13 mouse cellular contexts compared by ENCODE assay signal in the genomic region with DNA sequence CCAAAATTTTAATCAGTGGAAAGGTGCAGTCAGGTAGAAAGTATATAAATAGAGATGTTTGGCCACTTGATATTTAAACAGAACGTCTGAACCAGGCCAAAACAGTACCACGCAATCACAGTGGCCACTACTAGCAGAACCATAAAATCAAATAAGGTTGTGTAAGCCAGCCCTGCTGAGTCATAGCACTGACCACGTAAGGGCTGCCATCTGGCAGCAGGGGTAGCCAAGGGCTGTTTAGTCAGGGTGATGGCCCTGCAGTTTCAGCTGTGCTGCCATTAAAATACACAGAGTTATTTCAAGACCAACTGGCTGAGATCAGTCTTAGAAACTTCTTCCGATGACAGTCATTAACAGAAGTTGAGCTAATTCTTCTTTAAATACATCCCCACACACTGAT. TPM values are rescaled to one million over a fixed set of nuclear protein-coding genes. Genes with fewer than 3 reads are reported as not detected.
A peak's percentile ranks its signal among the peaks of the same experiment; 100 is the strongest.
DNase-seq lines count a peak whose midpoint lies in the region; ATAC-seq and TF ChIP-seq lines count a peak whose summit lies in the region.
"Had no signal": no experiment of that assay in that cellular context is flagged by ENCODE, and none has a peak within 500 bp of the region (broad histone marks: within the 10 kb centered on the region; RNA-seq: fewer than 3 reads in every experiment).

No protein-coding gene starts in this region.

- no peak for TF ChIP-seq CTCF in liver, adult 2 months (IDR thresholded peaks at IDR 0.05; ENCODE audit: low read depth, low read length)
- TF ChIP-seq CTCF in hindbrain, postnatal 0 days (IDR thresholded peaks at IDR 0.05; ENCODE audit: low read depth) = no peak

- WGBS in liver, adult 2 months = 22% methylated on average over 4 of the region's 4 CpGs
- WGBS in liver, embryonic 11.5 days = 61% methylated on average over 4 of the region's 4 CpGs
- WGBS in hindbrain, postnatal 0 days = 80% methylated on average over 4 of the region's 4 CpGs

- peak; percentile 96 for DNase-seq in liver, adult 2 months (ENCODE audit: extremely low read depth, low read depth, low spot score)
- DNase-seq in liver, embryonic 11.5 days (ENCODE audit: low spot score) = no peak
- DNase-seq in cerebellum, adult 11 months = peak; percentile 65
- DNase-seq in gastrocnemius, postnatal 25 days = peak; percentile 72
- DNase-seq in layer of hippocampus, adult 8-10 months (ENCODE audit: low spot score in 2 of 2) = no peak
- no peak for DNase-seq in hindbrain, postnatal 0 days (ENCODE audit: low spot score)
- DNase-seq: liver, embryonic 13.5 days; spleen, adult 18-20 months had no signal

- H3K9ac ChIP-seq in liver, adult 2 months (ENCODE audit: low read depth, low read length) = no peak overlapping the region
- no peak overlapping the region for H3K9ac ChIP-seq in liver, embryonic 11.5 days (ENCODE audit: low read depth, low read length)
- no peak overlapping the region for H3K9ac ChIP-seq in hindbrain, postnatal 0 days (replicated peaks; ENCODE audit: low read length)
- H3K9ac ChIP-seq: heart, embryonic 13.5 days; liver, embryonic 13.5 days had no signal

- no peak overlapping the region for H3K4me2 ChIP-seq in liver, embryonic 11.5 days
- H3K4me2 ChIP-seq in myocyte (ENCODE audit: low read depth) = peak overlapping the region; percentile 56
- H3K4me2 ChIP-seq in hindbrain, postnatal 0 days (ENCODE audit: low read depth, low read length) = no peak overlapping the region
- H3K4me2 ChIP-seq: heart, embryonic 13.5 days; liver, embryonic 13.5 days had no signal

- H3K36me3 ChIP-seq in liver, adult 2 months (ENCODE audit: control insufficient read depth, insufficient read depth, low read length) = no peaks in the 10 kb centered on the region
- no peaks in the 10 kb centered on the region for H3K36me3 ChIP-seq in liver, embryonic 11.5 days (ENCODE audit: control insufficient read depth, insufficient read depth, low read length)
- H3K36me3 ChIP-seq in myocyte (ENCODE audit: control insufficient read depth, insufficient read depth) = no peaks in the 10 kb centered on the region
- H3K36me3 ChIP-seq in hindbrain, postnatal 0 days (ENCODE audit: insufficient read depth, low read length) = no peaks in the 10 kb centered on the region
- H3K36me3 ChIP-seq: G1E; heart, embryonic 13.5 days; liver, embryonic 13.5 days had no signal

- no peaks in the 10 kb centered on the region for H3K9me3 ChIP-seq in liver, embryonic 11.5 days (ENCODE audit: control insufficient read depth, low read length)
- H3K9me3 ChIP-seq in hindbrain, postnatal 0 days (ENCODE audit: low read length) = no peaks in the 10 kb centered on the region
- H3K9me3 ChIP-seq: G1E; heart, embryonic 13.5 days; liver, embryonic 13.5 days had no signal

- TF ChIP-seq POLR2A in liver, adult 2 months (IDR thresholded peaks at IDR 0.05; ENCODE audit: extremely low read depth, insufficient read depth, low read length) = no peak
- peak; percentile 27 for TF ChIP-seq POLR2A in myocyte (IDR thresholded peaks at IDR 0.05; ENCODE audit: insufficient read length, low read depth)

- no peaks in the 10 kb centered on the region for H3K27me3 ChIP-seq in liver, adult 2 months (ENCODE audit: control insufficient read depth, insufficient read depth, low read length)
- H3K27me3 ChIP-seq in liver, embryonic 11.5 days (replicated peaks; ENCODE audit: control insufficient read depth, insufficient read depth, low read length) = no peaks in the 10 kb centered on the region
- H3K27me3 ChIP-seq in myocyte (ENCODE audit: control insufficient read depth, insufficient read depth, insufficient read length) = no peaks in the 10 kb centered on the region
- H3K27me3 ChIP-seq in hindbrain, postnatal 0 days (ENCODE audit: insufficient read depth, low read length) = no peaks in the 10 kb centered on the region
- H3K27me3 ChIP-seq: heart, embryonic 13.5 days; liver, embryonic 13.5 days had no signal

- H3K27ac ChIP-seq in liver, adult 2 months (replicated peaks; ENCODE audit: insufficient read depth, low read depth, low read length) = no peak overlapping the region; the same call in 1 of the 2 replicates
- H3K27ac ChIP-seq in liver, embryonic 11.5 days (ENCODE audit: low read depth, low read length) = no peak overlapping the region
- H3K27ac ChIP-seq in hindbrain, postnatal 0 days = no peak overlapping the region
- H3K27ac ChIP-seq: heart, embryonic 13.5 days; kidney, postnatal 0 days; liver, embryonic 13.5 days had no signal

- H3K79me2 ChIP-seq in liver, adult 2 months (ENCODE audit: control insufficient read depth, insufficient read depth, low read length) = no peaks in the 10 kb centered on the region
- no peaks in the 10 kb centered on the region for H3K79me2 ChIP-seq in myocyte (ENCODE audit: control insufficient read depth, insufficient read depth)

- peaks cover 3% of the 10 kb centered on the region for H3K4me1 ChIP-seq in liver, adult 2 months (ENCODE audit: control insufficient read depth, insufficient read depth, low read length)
- H3K4me1 ChIP-seq in liver, embryonic 11.5 days (replicated peaks; ENCODE audit: control insufficient read depth, insufficient read depth, low read length) = no peaks in the 10 kb centered on the region; the same call in 1 of the 2 replicates
- H3K4me1 ChIP-seq in hindbrain, postnatal 0 days (ENCODE audit: insufficient read depth, low read length) = 0 out of 2 replicates have a peak, but pooled peaks cover 1% of the 10 kb centered on the region

- ATAC-seq in liver, embryonic 11.5 days (replicated peaks; ENCODE audit: low FRiP score) = no peak
- no peak for ATAC-seq in activated CD4-positive, CD25-positive, alpha-beta regulatory T cell, adult 4 months
- no peak for ATAC-seq in hindbrain, postnatal 0 days

- H3K4me3 ChIP-seq in liver, adult 2 months (ENCODE audit: insufficient read depth, low read depth, low read length) = no peak overlapping the region
- H3K4me3 ChIP-seq in liver, embryonic 11.5 days (ENCODE audit: low read depth, low read length) = no peak overlapping the region
- H3K4me3 ChIP-seq in myocyte = no peak overlapping the region
- no peak overlapping the region for H3K4me3 ChIP-seq in hindbrain, postnatal 0 days (ENCODE audit: low read length)
- H3K4me3 ChIP-seq: heart, embryonic 13.5 days; liver, embryonic 13.5 days had no signal

- H3ac ChIP-seq in myocyte (ENCODE audit: control insufficient read depth, insufficient read length) = no peak overlapping the region

TF ChIP-seq in myocyte, 11 proteins besides CTCF, POLR2A, EP300 and RAD21 (continues in another document):
- peak; percentile 89 for TF ChIP-seq CEBPB (IDR thresholded peaks at IDR 0.05; ENCODE audit: insufficient read depth, poor library complexity, severe bottlenecking)
- TF ChIP-seq REST (IDR thresholded peaks at IDR 0.05; ENCODE audit: insufficient read depth, insufficient read length) = no peak
- TF ChIP-seq MAX (IDR thresholded peaks at IDR 0.05; ENCODE audit: low read depth) = no peak
- TF ChIP-seq MYOG (IDR thresholded peaks at IDR 0.05; ENCODE audit: control insufficient read depth in 1 of 3, insufficient read depth in 1 of 3, insufficient read length in 2 of 3, low read depth in 2 of 3) = peak; percentile 51 to 90 (median 87)

RNA-seq across cellular contexts. Expression of a gene that starts 5.5 kb away (rescaled TPM):
- total RNA-seq in liver, adult 2 months (2014; rRNA removed) = 39.6 and 46.2 TPM in 2 replicates
- 38.9 and 46.2 TPM in 2 replicates for polyA plus RNA-seq in liver, adult 2 months (2012; rRNA removed)
- polyA plus RNA-seq in liver, embryonic 11.5 days (2014; fragmentation: Nextera tagmentation; extraction: Ambion mirVana) = 62.4 and 65.3 TPM in 2 replicates
- total RNA-seq in gastrocnemius, postnatal 25 days (2021) = 10 to 100 TPM; 21.6 to 29.0 TPM
- polyA plus RNA-seq in myocyte (2012; fragmentation: generic; extraction: Trizol) = 131 TPM
- 10 to 100 TPM; 25.8 to 32.0 TPM for polyA plus RNA-seq in activated CD4-positive, CD25-positive, alpha-beta regulatory T cell, adult 4 months (2017; shearing (Covaris generic))
- 100 to 1,000 TPM in 2 of 4 experiments, 10 to 100 TPM in 2; 49.0 to 144 (median 85.2) TPM for total RNA-seq in layer of hippocampus, adult 8-10 months (2022)
- total RNA-seq in hindbrain, postnatal 0 days (2014; rRNA removed) = 52.9 and 54.8 TPM in 2 replicates
- 52.7 and 53.1 TPM in 2 replicates for polyA plus RNA-seq in hindbrain, postnatal 0 days (2015; fragmentation: Nextera tagmentation; extraction: Ambion mirVana)

RNA-seq across cellular contexts. Expression of a gene that starts 5.8 kb away (rescaled TPM):
- total RNA-seq in liver, adult 2 months (2014; rRNA removed) = 0.18 TPM in 1 of 2 replicates, not detected in the other
- polyA plus RNA-seq in liver, adult 2 months (2012; rRNA removed) = 0.07 TPM in 1 of 2 replicates, not detected in the other
- 0.22 TPM in 1 of 2 replicates, not detected in the other for polyA plus RNA-seq in liver, embryonic 11.5 days (2014; fragmentation: Nextera tagmentation; extraction: Ambion mirVana)
- under 1 TPM in 1 of 2 experiments, not detected in 1; 0.94 TPM for total RNA-seq in gastrocnemius, postnatal 25 days (2021)
- 1.2 TPM for polyA plus RNA-seq in myocyte (2012; fragmentation: generic; extraction: Trizol)
- polyA plus RNA-seq in activated CD4-positive, CD25-positive, alpha-beta regulatory T cell, adult 4 months (2017; shearing (Covaris generic)) = not detected
- total RNA-seq in layer of hippocampus, adult 8-10 months (2022) = 1 to 10 TPM; 1.8 to 3.3 (median 2.9) TPM
- total RNA-seq in hindbrain, postnatal 0 days (2014; rRNA removed) = 1.5 and 3.7 TPM in 2 replicates
- polyA plus RNA-seq in hindbrain, postnatal 0 days (2015; fragmentation: Nextera tagmentation; extraction: Ambion mirVana) = 1.1 and 1.6 TPM in 2 replicates
- total RNA-seq: G1E had no signal
- polyA plus RNA-seq: G1E; liver, embryonic 13.5 days had no signal

RNA-seq across cellular contexts. Expression of a gene that starts 43.8 kb away (rescaled TPM):
- not detected in 2 replicates for total RNA-seq in liver, adult 2 months (2014; rRNA removed)
- not detected in 2 replicates for polyA plus RNA-seq in liver, adult 2 months (2012; rRNA removed)
- polyA plus RNA-seq in liver, embryonic 11.5 days (2014; fragmentation: Nextera tagmentation; extraction: Ambion mirVana) = 0.10 TPM in 1 of 2 replicates, not detected in the other
- total RNA-seq in gastrocnemius, postnatal 25 days (2021) = not detected
- not detected for polyA plus RNA-seq in myocyte (2012; fragmentation: generic; extraction: Trizol)
- not detected for polyA plus RNA-seq in activated CD4-positive, CD25-positive, alpha-beta regulatory T cell, adult 4 months (2017; shearing (Covaris generic))
- 10 to 100 TPM; 27.3 to 34.8 (median 31.1) TPM for total RNA-seq in layer of hippocampus, adult 8-10 months (2022)
- total RNA-seq in hindbrain, postnatal 0 days (2014; rRNA removed) = 82.3 and 91.7 TPM in 2 replicates
- polyA plus RNA-seq in hindbrain, postnatal 0 days (2015; fragmentation: Nextera tagmentation; extraction: Ambion mirVana) = 40.1 and 40.9 TPM in 2 replicates
- total RNA-seq: G1E had no signal
- polyA plus RNA-seq: G1E had no signal

RNA-seq across cellular contexts. Expression of a gene that starts 47.5 kb away (rescaled TPM):
- total RNA-seq in liver, adult 2 months (2014; rRNA removed) = 26.6 and 31.4 TPM in 2 replicates
- polyA plus RNA-seq in liver, adult 2 months (2012; rRNA removed) = 9.5 and 10.2 TPM in 2 replicates
- 11.9 and 13.2 TPM in 2 replicates for polyA plus RNA-seq in liver, embryonic 11.5 days (2014; fragmentation: Nextera tagmentation; extraction: Ambion mirVana)
- 100 to 1,000 TPM in 1 of 2 experiments, 10 to 100 TPM in 1; 90.4 to 100 TPM for total RNA-seq in gastrocnemius, postnatal 25 days (2021)
- polyA plus RNA-seq in myocyte (2012; fragmentation: generic; extraction: Trizol) = 38.1 TPM
- polyA plus RNA-seq in activated CD4-positive, CD25-positive, alpha-beta regulatory T cell, adult 4 months (2017; shearing (Covaris generic)) = 10 to 100 TPM; 17.1 to 29.8 TPM
- 100 to 1,000 TPM in 3 of 4 experiments, 10 to 100 TPM in 1; 93.4 to 113 (median 105) TPM for total RNA-seq in layer of hippocampus, adult 8-10 months (2022)
- total RNA-seq in hindbrain, postnatal 0 days (2014; rRNA removed) = 34.4 and 40.3 TPM in 2 replicates
- polyA plus RNA-seq in hindbrain, postnatal 0 days (2015; fragmentation: Nextera tagmentation; extraction: Ambion mirVana) = 7.4 and 9.3 TPM in 2 replicates

Comparison
In these comparisons a context has a peak if more than half of its experiments do, and no peak if none do; other contexts are left out.
1. DNase-seq: peak in liver, adult 2 months (single experiment), cerebellum, adult 11 months (single experiment) and gastrocnemius, postnatal 25 days (single experiment); none in liver, embryonic 11.5 days (single experiment), layer of hippocampus, adult 8-10 months (0 of 2) and hindbrain, postnatal 0 days (single experiment).
2. RNA of a gene that starts 43.8 kb away (polyA plus RNA-seq): 40.1 to 40.9 TPM in hindbrain, postnatal 0 days; 0.10 TPM in liver, embryonic 11.5 days, not detected in liver, adult 2 months, not detected in myocyte (single experiment) and not detected in activated CD4-positive, CD25-positive, alpha-beta regulatory T cell, adult 4 months; every median in the first group is over 10 times any median in the second.